Mouse (Mus musculus) neural tube, postnatal 0 days (tissue): ENCODE results near the gene Mgrn1. TPM values are rescaled to one million over a fixed set of nuclear protein-coding genes. Genes with fewer than 3 reads are reported as not detected.

ENCODE experiments used
- polyA plus RNA-seq: library from polyadenylated mRNA; unstranded; fragments of >200 nt; fragmentation: Nextera tagmentation; extraction: Ambion mirVana; gene quantifications from 2 replicates; pipeline ENCODE4 v1.2.1, GENCODE M21; 2015

The Mgrn1 gene
- polyA plus RNA-seq = 118 and 134 TPM in 2 replicates

DNA sequence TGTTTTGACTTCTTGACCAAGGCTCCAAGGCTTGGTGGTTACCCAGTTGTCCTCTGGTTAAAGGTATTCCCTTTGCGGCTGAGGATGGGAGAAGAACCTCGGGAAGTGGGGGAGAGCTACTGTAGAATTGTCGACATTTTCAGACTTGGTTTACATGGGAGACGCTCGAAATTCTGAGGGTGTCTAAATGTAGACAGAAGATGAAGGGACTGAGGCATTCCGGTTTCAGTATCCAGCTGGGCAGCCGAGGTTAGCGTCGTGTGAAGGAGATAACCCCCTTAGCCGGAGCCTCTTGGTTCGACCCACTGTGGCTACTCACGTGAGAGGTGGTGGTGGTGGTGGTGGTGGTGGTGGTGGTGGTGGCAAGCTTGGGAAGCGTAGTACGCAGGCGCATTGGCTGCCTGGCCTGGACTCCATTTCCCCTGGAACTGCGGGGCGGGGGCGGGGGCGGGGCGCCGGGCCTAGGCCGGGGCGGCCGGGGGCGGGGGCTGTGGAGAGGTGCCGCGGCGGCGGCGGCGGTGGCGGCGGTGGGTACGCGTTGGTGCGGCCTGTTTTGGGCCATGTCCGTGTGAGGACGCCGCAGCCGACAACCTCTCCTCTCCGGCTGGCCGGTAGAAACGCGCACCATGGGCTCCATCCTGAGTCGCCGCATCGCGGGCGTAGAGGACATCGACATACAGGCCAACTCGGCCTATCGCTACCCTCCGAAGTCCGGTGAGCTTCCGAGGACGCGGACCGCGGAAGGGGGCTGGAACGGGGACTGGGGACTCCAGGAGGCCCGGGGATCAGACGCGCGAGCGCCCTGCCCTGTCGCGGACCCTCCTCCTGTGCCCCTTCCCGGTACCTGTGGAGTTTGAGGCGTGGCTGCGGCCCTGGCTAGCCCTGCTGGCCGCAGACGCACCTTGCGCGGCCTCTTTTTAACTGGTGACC, at the start of gene Mgrn1:
Gene Mgrn1 (plus strand): TSS at position 490 of the 930 bp plus-strand sequence.

DNA sequence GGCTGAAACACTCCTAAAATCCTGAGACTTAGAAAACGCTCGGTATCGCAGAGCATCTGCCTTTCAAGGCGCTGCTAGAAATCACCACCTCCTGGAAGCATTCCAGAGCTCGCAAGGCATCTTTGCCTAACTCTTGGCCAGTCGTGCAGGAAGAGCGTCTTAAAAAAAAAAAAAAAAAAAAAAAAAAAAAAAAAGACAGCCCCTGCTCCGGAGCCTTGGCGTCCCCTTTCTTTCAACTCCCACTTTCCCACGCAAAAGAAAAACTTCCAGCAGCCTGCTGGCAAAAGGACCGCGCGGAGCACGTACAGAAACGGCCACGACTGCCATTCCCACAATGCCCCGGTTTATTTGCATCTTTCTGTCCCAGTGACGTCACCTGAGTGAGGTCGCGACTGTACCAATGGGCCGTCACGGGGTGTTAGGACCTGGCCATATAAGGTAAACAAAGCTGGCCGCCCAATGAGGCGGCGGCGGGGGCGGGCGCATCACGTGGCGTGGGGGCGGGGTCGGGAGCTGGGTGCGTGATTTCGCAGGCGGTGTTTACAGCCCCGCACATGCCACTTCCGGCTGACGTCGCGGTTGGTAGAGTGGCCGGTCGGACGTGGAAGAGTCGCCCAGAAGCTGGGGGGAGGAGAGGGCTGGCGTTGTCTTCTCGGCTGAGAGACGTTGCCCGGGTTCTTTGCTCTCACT, 5.8 kb upstream of the Mgrn1 start, which contains the start of gene Ubald1:
Gene Ubald1 (minus strand): TSS at position 180 of the 690 bp plus-strand sequence.

DNA sequence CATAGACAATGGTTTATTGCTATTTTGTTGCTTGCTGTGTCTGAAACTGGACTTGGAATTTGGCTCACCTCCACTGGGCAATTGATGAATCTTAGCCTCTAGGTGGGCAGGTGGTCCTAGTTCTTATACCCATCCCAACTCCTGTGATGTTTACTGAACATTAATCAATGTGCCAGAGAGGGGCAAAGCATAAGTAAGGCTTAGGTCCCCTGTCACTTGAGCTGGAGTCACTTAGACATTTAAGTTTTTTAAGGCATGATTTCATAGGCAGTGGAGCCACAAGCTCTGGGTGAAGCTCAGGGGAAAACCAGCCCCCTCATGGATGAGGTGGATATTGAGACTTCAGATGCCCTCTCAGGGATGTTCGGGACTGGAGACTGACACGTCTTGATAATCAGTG, 52.4 kb downstream of the Mgrn1 start, which contains the start of gene Nudt16l1:
Gene Nudt16l1 (plus strand): TSS at position 301 of the 400 bp plus-strand sequence.

DNA sequence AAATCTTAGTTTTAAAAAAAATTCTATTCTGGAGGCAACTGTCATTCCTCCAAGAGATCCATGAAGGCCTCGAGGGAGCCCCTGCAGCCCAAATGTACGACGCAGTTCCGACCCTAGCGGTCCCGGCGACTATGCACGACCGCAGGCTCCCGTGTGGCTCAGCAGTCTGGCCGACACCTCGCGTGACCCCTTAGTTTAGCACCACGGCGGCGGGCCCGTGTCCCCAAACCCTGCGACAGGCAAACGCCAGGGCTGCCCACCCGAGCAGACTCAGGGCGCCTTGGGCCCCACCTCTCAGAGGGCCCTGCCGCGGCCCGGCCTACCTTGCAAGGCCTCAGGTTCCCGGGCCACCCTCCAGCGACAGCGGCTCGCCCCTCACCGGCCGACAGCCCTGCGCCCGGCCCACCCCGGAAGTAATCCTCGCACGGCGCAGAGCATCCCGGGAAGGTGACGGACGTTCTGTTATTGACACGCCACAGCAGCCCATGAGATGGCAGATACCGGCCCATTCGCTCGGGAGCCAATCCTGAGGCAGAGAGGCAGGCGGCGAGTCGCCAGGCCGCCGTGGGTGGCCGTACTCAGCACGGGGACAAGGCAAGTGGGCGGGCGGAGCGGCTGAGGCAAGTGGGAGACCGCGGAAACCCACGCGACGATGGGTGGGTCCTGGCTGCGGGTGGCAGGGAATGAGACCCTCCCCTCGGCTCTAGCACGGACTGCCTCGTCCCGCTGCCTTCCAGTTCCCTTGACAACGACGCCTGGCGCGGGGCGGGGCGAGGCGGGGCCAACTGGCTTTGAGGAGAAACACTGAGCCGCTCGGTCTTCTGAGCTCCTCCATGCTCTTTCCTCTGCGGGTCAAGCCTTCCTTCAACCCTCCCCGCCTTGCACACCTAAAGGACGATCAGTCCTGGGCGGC, 78.0 kb downstream of the Mgrn1 start, which contains the start of gene Anks3:
Gene Anks3 (minus strand): TSS at position 409 of the 913 bp plus-strand sequence.

Other genes starting within 250 kb of the Mgrn1 start
- 6.2 and 6.6 TPM in 2 replicates for gene Vasn, start 246.3 kb upstream of the Mgrn1 start, polyA plus RNA-seq
- gene Dnaja3, start 246.3 kb upstream of the Mgrn1 start, polyA plus RNA-seq = 66.7 and 68.1 TPM in 2 replicates
- gene Coro7, start 206.5 kb upstream of the Mgrn1 start, polyA plus RNA-seq = 26.9 and 29.1 TPM in 2 replicates
- 31.2 and 33.7 TPM in 2 replicates for gene Nmral1, start 166.9 kb upstream of the Mgrn1 start, polyA plus RNA-seq
- 111 and 120 TPM in 2 replicates for gene Hmox2, start 159.9 kb upstream of the Mgrn1 start, polyA plus RNA-seq
- 144 and 152 TPM in 2 replicates for gene Cdip1, start 96.0 kb upstream of the Mgrn1 start, polyA plus RNA-seq
- gene 4930562C15Rik, start 50.8 kb upstream of the Mgrn1 start, polyA plus RNA-seq = 0.17 and 0.25 TPM in 2 replicates
- 69.2 and 80.2 TPM in 2 replicates for gene Ubald1, start 5.9 kb upstream of the Mgrn1 start, polyA plus RNA-seq
- gene Nudt16l1, start 52.5 kb downstream of the Mgrn1 start, polyA plus RNA-seq = 131 and 133 TPM in 2 replicates
- 39.5 and 54.6 TPM in 2 replicates for gene Anks3, start 78.0 kb downstream of the Mgrn1 start, polyA plus RNA-seq
- not detected in 2 replicates for gene Sept12, start 111.6 kb downstream of the Mgrn1 start, polyA plus RNA-seq
- gene Smim22, start 121.0 kb downstream of the Mgrn1 start, polyA plus RNA-seq = not detected in 2 replicates
- gene Rogdi, start 127.3 kb downstream of the Mgrn1 start, polyA plus RNA-seq = 150 and 178 TPM in 2 replicates
- 117 and 125 TPM in 2 replicates for gene Glyr1, start 163.6 kb downstream of the Mgrn1 start, polyA plus RNA-seq
- gene Ubn1, start 163.8 kb downstream of the Mgrn1 start, polyA plus RNA-seq = 8.8 and 9.1 TPM in 2 replicates
- gene Ppl, start 246.2 kb downstream of the Mgrn1 start, polyA plus RNA-seq = 0.09 and 0.15 TPM in 2 replicates